Mouse (Mus musculus) forebrain, postnatal 0 days (tissue): ENCODE results near the gene Barhl2. TPM values are rescaled to one million over a fixed set of nuclear protein-coding genes. Genes with fewer than 3 reads are reported as not detected.

ENCODE experiments used
- ATAC-seq: fragments of 200-750 bp; cut with Nextera tagmentation; 2 replicates; pipeline ENCODE4 v1.8.0; 2017; ENCODE audit warnings: mild to moderate bottlenecking, moderate library complexity
- DNase-seq: peaks from one replicate; pipeline ENCODE4 v3.0.0-alpha.2; 2015
- H3K27ac ChIP-seq: fragments of 300-500 bp; sonication (generic); 2 replicates; pipeline ENCODE4 v1.5.1; 2014; ENCODE audit warnings: low read depth, mild to moderate bottlenecking, antibody characterized with exemption, low read length, moderate library complexity, mixed read lengths
- H3K27me3 ChIP-seq: fragments of 300-500 bp; sonication (generic); 2 replicates; pipeline ENCODE4 v1.6.1; 2014; ENCODE audit warnings: mild to moderate bottlenecking, low read length, mixed read lengths; ENCODE audit not compliant: insufficient read depth
- H3K36me3 ChIP-seq: fragments of 300-500 bp; sonication (generic); 2 replicates; pipeline ENCODE4 v1.6.1; 2014; ENCODE audit warnings: mild to moderate bottlenecking, moderate library complexity; ENCODE audit not compliant: insufficient read depth
- H3K4me1 ChIP-seq: fragments of 300-500 bp; sonication (generic); 2 replicates; pipeline ENCODE4 v1.6.1; 2014; ENCODE audit warnings: antibody characterized with exemption; ENCODE audit not compliant: insufficient read depth
- H3K4me2 ChIP-seq: fragments of 300-500 bp; sonication (generic); 2 replicates; pipeline ENCODE4 v1.6.1; 2014; ENCODE audit warnings: low read depth, mild to moderate bottlenecking, moderate library complexity
- H3K4me3 ChIP-seq: fragments of 300-500 bp; sonication (generic); 2 replicates; pipeline ENCODE4 v1.5.1; 2014; ENCODE audit warnings: low read depth, low read length, mixed read lengths
- H3K9ac ChIP-seq: fragments of 300-500 bp; sonication (generic); 2 replicates; pipeline ENCODE4 v1.6.1; 2014; ENCODE audit warnings: mild to moderate bottlenecking
- H3K9me3 ChIP-seq: fragments of 300-500 bp; sonication (generic); 2 replicates; pipeline ENCODE4 v1.6.1; 2016; ENCODE audit warnings: low read length
- CTCF ChIP-seq: sonication (generic); IDR thresholded peaks from 2 replicates; pipeline ENCODE4 v1.5.1; 2016; ENCODE audit warnings: antibody characterized with exemption, control low read depth, low read depth
- WGBS: fragments of 180-500 bp; shearing (Covaris S2); extraction: QIAGEN DNeasy Blood & Tissue Kit; methylation state at CpG from one replicate; pipeline ENCODE4 v1.1.7; 2014; 5-methylcytosine and 5-hydroxymethylcytosine counted together
- polyA plus RNA-seq: library from polyadenylated mRNA; unstranded; fragments of >200 nt; fragmentation: Nextera tagmentation; extraction: Ambion mirVana; gene quantifications from 2 replicates; pipeline ENCODE4 v1.2.1, GENCODE M21; 2015
- total RNA-seq: library from RNA; depleted of rRNA; stranded (reverse); fragments of >200 nt; gene quantifications from 2 replicates; pipeline ENCODE4 v1.2.3, GENCODE M21; 2014

The Barhl2 gene
- total and polyA plus RNA-seq, 2 experiments from 2014 or later, result 1.5 to 9.4 TPM

GRCm38 (mm10) chr5:106455106-106455920, 2.7 kb downstream of the Barhl2 start:
- no peak for TF ChIP-seq CTCF
- DNase-seq, result peak; percentile 31
- Histone ChIP-seq H3K9ac (no peak overlapping the region), H3K4me1 (no peaks in the 10 kb centered on the region), H3K4me2 (no peak overlapping the region), H3K9me3 (no peaks in the 10 kb centered on the region), H3K27ac (no peak overlapping the region), H3K36me3 (no peaks in the 10 kb centered on the region), H3K27me3 (peaks cover 71% of the 10 kb centered on the region), H3K4me3 (peak overlapping the region; percentile 8; the same call in 1 of the 2 replicates)
- ATAC-seq, result no peak
- 5% methylated on average over 17 of the region's 17 CpGs for WGBS

GRCm38 (mm10) chr5:106454411-106455105, 3.4 kb downstream of the Barhl2 start:
- Histone ChIP-seq H3K4me2 (no peak overlapping the region), H3K9ac (no peak overlapping the region), H3K9me3 (no peaks in the 10 kb centered on the region), H3K36me3 (no peaks in the 10 kb centered on the region), H3K4me3 (no peak overlapping the region), H3K27me3 (peaks cover 77% of the 10 kb centered on the region), H3K4me1 (no peaks in the 10 kb centered on the region), H3K27ac (no peak overlapping the region; the same call in 1 of the 2 replicates)
- TF ChIP-seq CTCF, result no peak
- DNase-seq, result peak; percentile 14
- no peak for ATAC-seq
- WGBS, result 3% methylated on average over 9 of the region's 9 CpGs

GRCm38 (mm10) chr5:106453886-106454321, 4.1 kb downstream of the Barhl2 start:
- 2% methylated on average over 13 of the region's 13 CpGs for WGBS
- no peaks in the 10 kb centered on the region for H3K9me3 ChIP-seq
- H3K4me2 ChIP-seq, result no peak overlapping the region
- no peaks in the 10 kb centered on the region for H3K36me3 ChIP-seq
- no peaks in the 10 kb centered on the region for H3K4me1 ChIP-seq
- H3K9ac ChIP-seq, result no peak overlapping the region
- no peak overlapping the region for H3K27ac ChIP-seq
- no peak overlapping the region for H3K4me3 ChIP-seq
- DNase-seq, result peak; percentile 14
- H3K27me3 ChIP-seq, result peaks cover 77% of the 10 kb centered on the region
- no peak for TF ChIP-seq CTCF
- no peak for ATAC-seq

GRCm38 (mm10) chr5:106453181-106453885, 4.6 kb downstream of the Barhl2 start:
- peaks cover 77% of the 10 kb centered on the region for H3K27me3 ChIP-seq
- TF ChIP-seq CTCF, result no peak
- no peak overlapping the region for H3K4me3 ChIP-seq
- 2% methylated on average over 44 of the region's 45 CpGs for WGBS
- no peaks in the 10 kb centered on the region for H3K36me3 ChIP-seq
- no peak overlapping the region for H3K27ac ChIP-seq
- ATAC-seq (0 out of 2 replicates have a peak, but pooled peaks have one; percentile 33), DNase-seq (peak; percentile 16)
- H3K9me3 ChIP-seq, result no peaks in the 10 kb centered on the region
- H3K4me1 ChIP-seq, result no peaks in the 10 kb centered on the region
- H3K9ac ChIP-seq, result no peak overlapping the region
- peak overlapping the region; percentile 13 for H3K4me2 ChIP-seq

- DNase-seq (no peak), ATAC-seq (no peak)
- H3K36me3 ChIP-seq, result no peaks in the 10 kb centered on the region
- H3K27me3 ChIP-seq, result peaks cover 78% of the 10 kb centered on the region
- H3K4me2 ChIP-seq, result no peak overlapping the region
- no peak for TF ChIP-seq CTCF
- no peak overlapping the region for H3K9ac ChIP-seq
- no peaks in the 10 kb centered on the region for H3K4me1 ChIP-seq
- whole genome bisulfite sequencing, result 9% methylated on average over 4 of the region's 4 CpGs
- H3K9me3 ChIP-seq, result no peaks in the 10 kb centered on the region
- no peak overlapping the region for H3K4me3 ChIP-seq
- no peak overlapping the region for H3K27ac ChIP-seq
Measured at GRCm38 (mm10) chr5:106452686-106453085, 5.3 kb downstream of the Barhl2 start.

GRCm38 (mm10) chr5:106451681-106452440, 6.1 kb downstream of the Barhl2 start:
- H3K9me3 ChIP-seq, result no peaks in the 10 kb centered on the region
- peak overlapping the region; percentile 17 for H3K4me2 ChIP-seq
- H3K36me3 ChIP-seq, result no peaks in the 10 kb centered on the region
- H3K4me3 ChIP-seq, result no peak overlapping the region
- DNase-seq (peak; percentile 68), ATAC-seq (no peak; the same call in 1 of the 2 replicates)
- no peak overlapping the region for H3K9ac ChIP-seq
- H3K27me3 ChIP-seq, result peaks cover 82% of the 10 kb centered on the region
- no peak overlapping the region for H3K27ac ChIP-seq
- WGBS, result 2% methylated on average over 32 of the region's 32 CpGs
- no peaks in the 10 kb centered on the region for H3K4me1 ChIP-seq
- no peak for TF ChIP-seq CTCF
